Mouse (Mus musculus) cerebellum, adult 18-20 months (tissue): Measurements from ENCODE around the gene Gm21885.

Experiments used
- DNase-seq, 2 experiments: peaks; one replicate each; pipeline ENCODE4 v3.0.0; 2021

The Gm21885 gene

DNA sequence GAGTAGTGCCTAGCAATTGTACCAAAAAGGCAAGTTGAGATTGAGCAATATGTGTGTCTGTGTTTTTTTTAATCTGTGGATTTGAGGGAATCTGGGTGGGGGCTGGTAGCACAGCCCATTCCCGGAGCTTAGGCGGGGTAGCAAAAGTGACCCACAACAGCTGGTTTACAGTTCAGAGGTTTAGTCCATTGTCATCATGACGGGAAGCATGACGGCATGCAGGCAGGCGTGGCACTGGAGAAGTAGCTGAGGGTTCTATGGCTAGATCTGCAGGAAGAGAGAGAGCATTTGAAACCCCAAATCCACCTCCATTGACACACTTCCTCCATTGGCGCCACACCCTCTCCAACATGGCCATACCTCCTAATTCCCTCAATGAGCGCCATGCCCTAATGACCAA is 11.8 kb upstream of the Gm21885 start:
- DNase-seq, result no peak

DNA sequence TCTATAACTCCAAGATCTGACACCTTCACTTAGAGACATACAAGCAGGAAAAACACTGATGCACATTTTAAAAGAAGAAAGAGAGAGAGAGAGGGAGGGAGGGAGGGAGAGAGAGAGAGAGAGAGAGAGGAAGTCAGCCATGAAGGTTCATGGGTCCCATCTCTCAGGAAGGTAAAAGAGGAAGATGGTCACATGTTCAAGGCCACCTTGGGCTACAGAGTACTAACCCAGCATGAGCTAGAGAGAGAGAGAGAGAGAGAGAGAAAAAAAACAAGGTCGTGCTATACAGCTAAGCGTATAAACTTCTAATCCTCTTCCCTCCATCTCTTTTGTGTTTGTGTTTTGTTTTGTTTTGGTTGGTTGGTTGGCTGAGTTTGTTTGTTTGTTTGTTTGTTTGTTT is 10.7 kb upstream of the Gm21885 start:
- no peak for DNase-seq

DNA sequence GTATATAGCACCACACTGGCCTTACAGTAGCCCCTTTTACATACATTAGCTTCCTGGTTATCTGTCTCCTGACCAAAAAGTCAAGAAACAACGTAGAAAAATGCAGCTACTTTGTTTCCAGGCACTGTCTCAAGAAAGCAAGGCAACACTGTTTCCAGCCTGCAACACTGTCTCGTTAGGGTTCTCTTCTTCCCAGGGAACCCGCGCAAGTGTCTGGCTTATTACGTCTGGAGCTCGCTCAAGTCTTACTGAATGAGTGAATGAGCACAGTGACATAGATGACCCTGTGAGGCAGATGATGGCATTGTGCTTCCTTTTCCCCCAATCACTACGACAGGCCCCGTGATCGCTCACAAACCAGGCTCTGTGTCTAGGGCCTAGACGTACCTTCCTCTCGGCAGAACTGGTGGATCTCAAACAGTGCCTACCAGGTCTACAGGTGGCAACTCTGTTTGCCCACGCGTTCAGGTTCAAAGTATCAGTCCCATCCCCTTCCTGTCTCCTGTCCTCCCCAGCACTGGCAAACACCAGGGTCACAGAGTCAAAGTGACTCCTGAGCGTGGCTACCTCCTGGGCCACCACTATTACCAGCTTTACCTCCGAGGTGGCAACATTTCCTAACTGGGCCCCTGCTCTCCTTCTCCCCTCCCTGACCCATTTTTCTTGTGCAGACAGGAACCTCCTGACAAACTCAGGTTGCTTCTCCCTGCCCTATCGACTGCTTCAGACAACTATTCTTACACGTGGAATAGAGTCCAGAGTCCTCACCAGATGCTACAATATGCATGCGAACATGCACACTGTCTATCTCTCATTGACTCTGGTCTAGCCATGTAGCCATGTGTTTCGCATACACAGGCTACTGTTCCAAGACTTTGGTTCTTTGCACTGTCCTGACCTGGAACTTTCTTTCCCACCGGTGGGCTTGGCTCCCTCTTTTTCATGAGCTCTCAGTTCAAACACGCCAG is 8.4 kb upstream of the Gm21885 start:
- no peak for DNase-seq

DNA sequence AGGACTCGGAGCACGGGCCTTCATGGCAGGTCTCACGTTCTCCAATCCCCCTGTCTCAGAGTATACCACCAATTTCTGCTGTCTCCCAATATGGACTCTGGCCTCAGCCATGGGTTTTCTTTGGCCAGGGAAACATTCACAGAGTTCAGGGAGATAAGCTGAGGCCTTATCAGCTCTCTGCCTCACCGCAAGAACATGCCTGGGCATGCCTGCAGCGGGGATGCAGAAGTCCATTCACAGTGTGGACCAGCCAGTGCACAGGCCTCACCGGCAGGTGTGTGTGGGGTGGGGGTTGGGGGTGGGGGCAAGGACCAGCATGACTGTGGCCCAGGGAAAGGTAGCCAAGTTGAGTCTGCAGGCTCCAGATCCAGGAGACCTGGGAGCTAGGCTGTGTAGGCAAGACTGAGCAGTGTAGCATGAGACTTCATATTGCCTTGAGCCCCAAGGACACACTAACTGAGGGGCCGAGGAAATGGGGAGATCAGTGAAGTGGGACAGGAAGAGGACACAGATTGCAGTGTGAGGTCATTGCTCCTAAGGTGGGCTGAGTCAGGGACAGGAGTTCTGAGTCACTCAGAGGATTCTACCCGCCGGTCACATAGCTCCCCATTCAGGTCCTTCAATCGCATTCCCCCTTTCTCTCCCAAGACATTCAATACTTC is 7.3 kb upstream of the Gm21885 start:
- no peak for DNase-seq

DNA sequence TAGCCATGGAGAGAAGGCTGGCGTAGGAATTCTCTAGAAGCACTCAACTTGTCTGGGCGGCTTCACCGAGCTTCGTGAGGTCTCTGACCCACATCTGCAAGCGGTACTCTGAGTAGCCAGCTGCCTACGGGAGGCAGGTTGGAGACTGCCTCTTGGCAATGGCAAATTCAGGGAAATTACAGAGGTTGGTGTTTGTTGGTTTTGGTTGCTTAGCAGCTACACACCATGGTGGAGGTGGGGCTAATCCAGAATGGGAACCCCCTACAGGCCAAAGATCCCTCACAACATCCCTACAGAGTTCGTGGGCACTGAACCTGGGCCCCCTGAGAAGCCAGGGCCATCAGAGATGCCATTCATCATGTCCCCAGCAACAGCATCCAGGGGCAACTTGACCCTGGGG is 6.4 kb upstream of the Gm21885 start:
- no peak for DNase-seq

DNA sequence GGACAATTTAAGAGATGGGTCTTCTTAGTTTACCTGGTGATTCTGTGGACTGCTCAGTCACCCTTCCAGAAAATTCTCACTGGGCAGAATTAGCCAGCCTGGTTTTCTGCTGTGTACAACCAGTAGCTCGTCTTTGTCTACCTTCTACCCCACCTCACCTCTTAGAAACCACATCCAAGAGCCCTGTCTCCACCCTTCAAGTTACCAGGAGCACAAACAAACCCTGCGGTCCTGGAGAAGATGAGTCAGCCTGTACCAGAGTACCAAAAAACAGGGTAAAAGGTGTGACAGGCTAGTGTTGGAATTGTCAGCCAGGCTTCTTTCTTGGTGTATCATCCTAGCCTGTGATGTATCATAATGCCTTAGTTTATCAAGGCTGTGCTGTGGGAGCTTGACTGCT is 6.0 kb upstream of the Gm21885 start:
- no peak for DNase-seq

DNA sequence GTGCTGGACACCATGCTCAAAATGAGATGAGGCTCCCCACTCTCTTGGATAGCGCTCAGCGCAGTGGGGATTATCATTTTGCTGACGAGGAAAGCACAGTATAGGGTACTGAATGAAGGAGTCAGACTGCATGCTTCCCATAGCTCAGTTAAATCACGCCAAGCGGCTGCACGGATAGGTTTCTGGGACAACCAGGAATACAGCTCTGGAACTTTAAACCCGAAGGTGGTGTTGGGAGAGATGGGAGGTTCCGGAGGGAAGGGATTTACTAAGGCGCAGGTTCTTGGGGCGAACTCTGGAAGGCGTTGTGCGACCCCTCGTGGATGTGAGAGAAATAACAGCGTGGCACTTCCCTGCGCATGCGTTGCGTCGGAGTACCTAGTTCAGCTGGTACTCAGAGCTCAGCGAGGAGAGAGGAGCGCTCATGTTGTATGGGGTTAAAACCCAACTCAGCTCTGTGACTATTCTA is 4.8 kb upstream of the Gm21885 start:
- DNase-seq, result peak; percentile 95 to 97

DNA sequence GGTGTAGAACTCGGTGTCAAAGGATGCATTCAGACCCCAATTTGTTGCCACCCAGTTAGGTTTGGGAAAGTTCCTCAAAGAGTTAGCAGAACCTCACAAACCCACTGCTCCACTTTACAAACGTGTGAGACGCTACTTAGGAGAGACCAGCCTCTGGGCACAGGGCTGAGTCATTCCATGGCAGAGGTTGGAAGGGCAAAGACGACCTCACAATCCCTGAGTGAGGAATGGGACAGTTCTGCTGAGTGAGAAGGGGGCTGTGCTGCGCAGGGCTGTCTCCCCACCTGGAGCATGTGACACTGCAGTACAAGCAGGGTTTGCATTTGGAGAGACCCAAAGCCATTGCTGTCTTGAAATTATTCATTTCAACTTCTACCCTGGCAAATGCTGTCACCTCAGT is 618 bp downstream of the Gm21885 start:
- no peak for DNase-seq

DNA sequence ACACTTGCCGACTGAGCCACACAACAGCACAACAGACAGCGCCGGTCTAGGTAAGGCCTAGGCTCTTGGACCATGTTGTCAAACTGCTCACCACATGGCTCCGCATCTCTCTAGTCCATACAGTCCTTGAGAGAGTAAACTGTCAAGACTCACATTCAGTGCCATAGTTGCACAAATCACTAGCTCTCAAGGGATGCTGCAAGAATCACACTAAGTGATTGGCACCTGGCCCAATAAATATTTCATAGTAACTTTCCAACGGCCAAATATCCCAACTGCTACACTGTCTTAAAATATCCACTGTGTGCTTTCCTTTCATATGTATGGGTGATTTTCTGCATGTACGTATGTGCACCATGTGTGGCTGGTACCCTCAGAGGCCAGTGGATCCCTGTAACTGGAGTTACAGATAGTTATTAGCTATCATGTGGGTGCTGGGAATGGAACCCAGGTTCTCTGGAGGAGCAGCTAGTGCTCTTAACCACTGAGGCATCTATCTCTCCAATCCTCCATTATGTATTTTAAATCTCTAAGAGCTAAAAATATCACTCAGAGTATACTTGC is 1.9 kb downstream of the Gm21885 start:
- no peak for DNase-seq

DNA sequence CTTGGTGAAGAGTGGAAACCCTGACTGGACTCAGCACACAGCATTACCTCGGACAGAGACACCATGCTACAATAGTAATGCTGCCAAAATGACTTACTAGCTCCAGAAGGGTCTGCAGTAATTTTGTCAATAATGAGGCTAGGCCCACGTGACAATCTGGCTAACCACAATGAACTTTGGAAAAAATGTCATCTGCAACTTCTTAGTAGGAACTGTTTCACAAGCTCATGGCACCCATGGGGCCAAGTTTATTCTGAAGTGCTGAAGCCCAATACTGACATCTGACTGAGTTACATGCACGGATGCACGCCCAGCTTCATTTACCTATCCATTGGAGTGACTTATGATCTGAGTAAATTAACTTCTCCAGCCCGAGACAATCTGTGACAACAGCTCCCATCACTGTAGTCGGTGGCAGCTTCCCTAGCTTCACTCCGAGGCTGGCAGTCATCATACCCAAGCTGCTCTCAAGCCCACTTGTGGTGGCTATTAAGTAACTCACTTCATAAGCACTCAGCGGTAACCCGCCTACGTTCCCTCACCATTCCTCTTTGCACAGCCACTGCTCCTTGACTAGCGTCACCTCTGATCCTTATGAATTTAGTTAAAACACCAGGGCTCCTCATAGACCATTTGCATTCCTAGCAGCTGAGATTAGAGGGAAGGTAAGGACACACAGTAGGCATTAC is 4.4 kb downstream of the Gm21885 start:
- DNase-seq, result no peak

DNA sequence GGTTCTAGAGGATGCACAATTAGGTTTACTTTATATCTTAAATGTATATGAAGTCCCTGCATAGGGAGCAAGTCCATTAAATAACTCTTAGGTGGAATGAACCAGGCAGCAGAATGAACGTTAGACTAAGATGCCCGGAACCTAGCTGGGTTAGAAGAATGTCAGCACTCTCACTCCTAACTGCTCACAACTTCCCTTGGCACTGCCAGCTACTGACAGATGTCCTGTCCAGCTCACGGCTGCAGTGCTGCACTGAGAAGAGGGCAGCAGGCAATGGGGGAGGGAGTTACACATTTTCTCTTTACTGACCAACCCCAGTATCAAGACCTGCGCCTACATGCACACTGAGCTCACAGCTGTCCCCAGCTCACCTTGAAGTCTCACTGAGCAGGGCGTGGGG is 5.4 kb downstream of the Gm21885 start:
- DNase-seq, result no peak

DNA sequence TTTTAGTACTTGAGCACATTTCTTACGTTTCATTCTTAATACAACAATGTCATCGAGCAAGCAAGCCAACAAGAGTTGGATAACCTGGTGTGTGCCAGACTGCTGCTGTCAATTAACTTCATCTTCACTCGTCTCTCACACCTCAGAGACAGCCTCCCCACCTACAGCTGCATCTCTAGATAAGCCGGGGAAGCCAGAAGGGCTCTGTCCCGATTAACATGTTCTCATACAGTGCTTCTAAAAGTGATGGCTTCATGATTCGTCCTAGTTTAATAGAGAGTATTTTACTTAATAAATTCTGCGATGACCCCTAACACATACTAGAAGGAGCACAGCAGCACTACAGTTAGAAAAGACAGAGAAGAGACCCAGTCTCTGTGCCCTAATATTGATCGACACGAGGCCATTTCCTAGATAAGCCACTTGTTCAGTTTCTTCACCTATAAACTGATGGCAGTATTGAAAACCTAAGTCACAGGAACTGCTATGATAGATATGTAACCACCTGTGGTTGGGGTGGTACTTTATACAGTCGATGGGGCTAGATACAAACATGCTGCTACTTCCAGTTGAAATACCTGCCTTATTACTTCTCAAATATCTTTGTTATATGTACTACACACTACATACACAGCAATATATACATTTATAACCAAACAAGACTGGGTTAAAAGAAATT is 8.5 kb downstream of the Gm21885 start:
- no peak for DNase-seq

DNA sequence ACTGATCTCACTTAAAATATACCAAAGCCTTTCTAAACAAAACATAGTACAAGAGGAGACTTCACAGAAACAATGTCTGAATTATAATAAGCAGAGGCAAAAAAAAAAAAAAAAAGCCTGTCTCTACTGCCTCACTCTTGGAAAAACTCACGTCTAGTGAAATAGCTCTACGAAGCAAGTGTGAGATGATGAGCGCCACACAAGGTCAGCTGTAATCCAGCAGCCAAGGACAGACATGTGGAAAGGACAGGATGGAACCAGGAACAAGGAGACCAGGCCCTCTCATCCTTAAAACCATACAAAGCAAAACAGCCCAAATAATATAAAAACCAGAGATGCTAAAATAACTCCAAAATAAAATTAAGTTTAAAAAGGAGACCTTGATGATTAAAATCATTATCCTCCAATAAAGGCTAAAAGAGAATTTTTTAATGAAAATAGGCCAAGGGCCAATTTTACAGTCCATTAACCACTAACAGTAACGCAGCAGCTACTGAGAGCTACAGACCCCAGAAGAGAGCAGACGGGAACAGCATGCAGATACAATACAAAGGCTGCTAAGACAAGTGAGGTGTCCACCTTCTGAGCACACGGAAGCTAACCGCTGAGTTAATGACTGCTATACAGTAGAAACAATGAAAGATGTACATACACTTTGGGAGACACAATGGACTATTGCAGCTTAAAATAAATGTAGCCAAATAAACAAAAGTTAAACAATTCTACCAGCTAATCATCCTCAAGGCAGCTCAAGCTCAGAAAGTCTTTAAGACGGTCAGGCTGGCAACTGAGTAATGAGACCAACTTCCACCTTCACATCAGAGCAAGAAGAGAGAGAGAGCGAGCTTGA is 13.5 kb downstream of the Gm21885 start:
- no peak for DNase-seq

DNA sequence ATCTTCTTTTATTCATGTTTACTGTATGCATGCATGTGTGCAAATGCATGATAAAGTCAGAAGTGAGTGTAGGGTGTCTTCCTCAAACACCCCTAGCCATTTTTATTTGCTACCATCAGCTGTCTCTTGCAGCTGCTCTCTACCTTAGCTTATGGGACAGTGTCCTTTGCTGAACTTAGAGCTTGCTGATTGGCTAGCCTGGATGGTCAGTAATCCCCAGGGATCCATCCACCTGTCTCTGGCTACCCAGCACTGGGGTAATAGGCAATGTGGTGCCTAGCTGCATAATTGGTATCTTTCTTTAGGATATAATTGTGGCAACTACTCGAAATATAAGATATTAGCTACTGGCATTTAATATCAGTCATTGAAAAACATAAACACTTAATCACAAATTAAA is 31.1 kb downstream of the Gm21885 start:
- DNase-seq, result no peak

DNA sequence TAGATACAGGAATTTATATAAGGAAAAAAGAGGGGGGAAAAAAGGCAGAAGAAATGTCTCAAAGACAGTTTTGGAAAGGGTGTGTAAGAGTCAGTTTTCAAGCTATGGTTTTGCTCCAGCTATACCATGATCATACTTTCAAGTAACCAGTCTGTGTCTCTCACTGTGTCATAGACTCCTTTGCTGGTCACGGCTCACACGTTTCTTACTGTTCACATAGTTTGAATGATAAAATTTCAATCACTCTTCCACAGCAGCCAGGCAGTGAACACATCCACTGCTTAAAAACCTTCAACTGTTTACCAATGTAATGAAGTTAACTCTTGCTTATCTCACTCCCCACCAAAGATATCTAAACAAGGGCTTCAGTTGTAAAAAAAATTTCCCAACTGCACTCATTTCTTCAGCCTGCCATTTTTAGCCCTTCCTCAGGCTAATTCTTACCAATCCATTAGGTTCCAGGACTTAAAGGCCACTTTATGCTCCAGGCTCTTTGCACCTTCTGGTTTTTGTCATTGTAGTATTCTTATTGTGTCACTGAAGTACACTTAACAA is 32.5 kb downstream of the Gm21885 start:
- DNase-seq, result no peak

DNA sequence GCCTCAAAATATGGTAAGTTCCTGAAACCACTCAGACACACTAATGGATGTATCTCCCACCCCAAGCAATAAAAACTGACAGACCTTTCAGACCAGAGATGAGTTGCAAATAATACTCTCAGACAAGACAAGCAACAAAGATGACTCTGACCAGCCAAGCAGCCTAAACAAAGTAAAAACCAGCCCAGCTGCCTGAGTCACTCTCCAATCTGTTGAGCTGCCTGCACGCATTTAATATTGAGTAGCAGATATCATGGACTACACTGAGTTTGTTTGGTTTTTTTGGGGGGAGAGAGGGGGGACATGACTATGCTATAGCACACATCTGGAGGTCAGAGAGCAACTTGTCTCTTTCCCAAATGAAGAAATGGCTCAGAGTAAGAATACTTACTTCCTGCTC is 33.6 kb downstream of the Gm21885 start:
- DNase-seq, result no peak

DNA sequence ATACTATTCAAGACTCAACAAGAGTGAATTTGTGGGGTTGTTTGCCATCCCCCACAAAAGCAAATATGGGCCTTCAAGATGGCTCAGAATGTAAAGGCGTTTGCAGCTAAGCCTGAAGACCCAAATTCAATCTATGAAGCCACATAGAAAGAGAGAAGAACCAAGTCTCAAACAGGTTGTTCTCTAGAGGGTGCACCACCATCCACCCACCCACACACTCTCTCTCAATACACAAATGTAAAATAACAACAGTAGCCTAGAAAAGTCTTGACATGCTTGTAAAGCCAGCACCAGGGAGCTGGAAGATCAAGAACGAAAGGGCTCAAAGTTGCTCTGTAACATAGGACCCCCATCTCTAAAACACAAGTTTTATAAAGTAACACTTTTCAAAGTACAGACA is 34.9 kb downstream of the Gm21885 start:
- DNase-seq, result no peak

DNA sequence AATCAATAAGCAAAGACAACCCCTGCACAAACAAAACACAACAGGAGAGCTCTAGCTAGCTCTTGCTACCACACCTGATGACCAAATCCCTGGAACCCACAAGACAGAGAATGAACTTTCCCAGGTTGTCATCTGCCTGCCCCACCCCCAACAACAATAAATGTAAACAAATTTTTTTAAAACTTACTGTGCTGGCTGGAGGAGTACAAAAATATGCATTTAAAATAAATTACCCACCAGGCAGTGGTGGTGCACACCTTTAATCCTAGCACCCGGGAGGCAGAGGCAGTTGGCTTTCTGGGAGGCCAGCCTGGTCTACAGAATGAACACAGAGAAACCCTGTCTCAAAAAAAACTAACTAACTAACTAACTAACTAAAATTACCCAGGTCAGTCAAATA is 35.3 kb downstream of the Gm21885 start:
- no peak for DNase-seq

DNA sequence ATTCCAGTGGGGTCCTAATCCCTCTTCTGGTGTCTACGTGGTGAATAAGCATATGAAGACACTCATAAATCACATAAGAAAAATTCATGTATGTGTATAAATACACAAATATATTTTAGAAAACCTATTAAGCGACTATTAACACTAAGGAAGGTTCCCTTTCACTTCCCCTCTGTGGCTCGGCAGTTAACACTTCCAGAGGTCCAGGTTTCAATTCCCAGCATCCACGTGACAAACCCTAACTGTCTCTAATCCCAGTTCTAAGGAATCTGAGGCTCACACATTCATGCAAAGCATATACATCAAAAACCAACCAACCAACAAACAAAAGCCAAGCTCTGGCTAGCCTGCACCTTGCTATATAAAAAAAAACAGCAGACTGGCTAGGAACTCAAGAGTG is 35.8 kb downstream of the Gm21885 start:
- no peak for DNase-seq

DNA sequence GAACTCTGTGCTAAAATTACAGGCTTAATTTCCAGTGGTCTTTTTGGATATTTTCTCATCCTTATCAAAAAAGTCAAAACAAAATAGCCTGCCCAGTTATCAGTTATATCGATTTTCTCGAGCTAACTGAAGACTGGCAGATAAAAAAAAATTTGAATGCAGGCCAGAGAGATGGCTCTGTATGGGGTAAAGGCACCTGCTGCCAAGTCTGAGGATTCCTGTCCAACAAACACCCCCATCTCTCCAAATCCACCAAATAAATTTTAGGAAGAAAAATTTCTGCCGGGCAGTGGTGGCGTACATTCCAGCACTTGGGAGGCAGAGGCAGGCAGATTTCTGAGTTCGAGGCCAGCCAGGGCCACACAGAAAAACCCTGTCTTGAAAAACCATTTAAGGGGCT is 36.4 kb downstream of the Gm21885 start:
- DNase-seq, result no peak
